8 mouse cellular contexts compared by ENCODE assay signal in the genomic region with DNA sequence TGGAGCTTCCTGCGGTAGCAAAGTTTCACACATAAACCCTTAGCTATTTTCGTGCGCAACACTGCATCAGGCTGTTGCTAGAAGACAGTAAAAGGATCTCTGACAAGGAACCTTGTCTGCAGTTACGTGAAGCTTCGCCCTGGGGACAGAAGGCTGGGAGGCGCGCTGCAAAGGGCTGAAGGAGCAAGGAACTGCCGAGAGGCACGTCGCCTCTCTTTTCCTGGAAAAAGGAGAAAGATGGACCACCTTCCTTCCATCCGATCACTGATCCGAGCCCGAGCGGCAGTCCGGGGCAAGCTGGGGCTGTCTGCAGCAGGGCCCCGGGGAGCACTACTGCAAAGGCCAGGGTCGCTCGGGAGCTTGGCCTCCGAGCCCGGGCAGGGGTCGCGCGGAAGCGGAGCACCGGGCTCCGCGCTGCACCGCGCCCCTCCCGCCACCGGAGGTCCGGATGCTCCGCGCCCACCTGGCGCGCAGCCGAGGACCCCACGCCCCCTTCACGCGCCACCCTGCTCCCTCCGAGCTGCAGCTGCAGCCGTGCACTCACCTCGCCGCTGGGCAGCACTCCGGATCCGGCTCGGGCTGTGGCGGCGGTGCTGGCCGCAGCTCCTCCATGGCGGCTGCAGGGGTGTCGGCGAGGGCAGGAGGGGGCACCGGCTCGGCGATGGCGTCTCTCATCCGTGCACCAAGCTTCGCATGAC. TPM values are rescaled to one million over a fixed set of nuclear protein-coding genes. Genes with fewer than 3 reads are reported as not detected.
DNase-seq lines count a peak whose midpoint lies in the region; ATAC-seq and TF ChIP-seq lines count a peak whose summit lies in the region.

No protein-coding gene starts in this region.

- WGBS in heart, embryonic 12.5 days: under 1% methylated on average over 59 of the region's 59 CpGs
- WGBS in hindbrain, embryonic 13.5 days: under 1% methylated on average over 59 of the region's 59 CpGs

- no peak for DNase-seq in heart, adult 9 months (ENCODE audit: low spot score in 2 of 2)
- peak; percentile 11 for DNase-seq in CH12.LX (ENCODE audit: extremely low read depth)
- no peak for DNase-seq in spleen, adult 18-20 months
- DNase-seq in cerebellum, adult 9-11 months: no peak

- no peak for TF ChIP-seq CTCF in CH12.LX (conservative IDR thresholded peaks at IDR 0.05 in 1 of 2, IDR thresholded peaks at IDR 0.05 in 1 of 2; ENCODE audit: low read depth in 2 of 2, low read length in 2 of 2)

- no peak for TF ChIP-seq RAD21 in CH12.LX (IDR thresholded peaks at IDR 0.05; ENCODE audit: low read depth, low read length)

- peak; percentile 72 for ATAC-seq in heart, embryonic 12.5 days (ENCODE audit: insufficient number of reproducible peaks, low FRiP score)
- ATAC-seq in common myeloid progenitor, adult 5-6 weeks (replicated peaks; ENCODE audit: low read depth, poor library complexity, severe bottlenecking): peak; percentile 37
- peak; percentile 90 for ATAC-seq in hindbrain, embryonic 13.5 days (ENCODE audit: low FRiP score)
- ATAC-seq in megakaryocyte progenitor cell, adult 5-6 weeks (replicated peaks; ENCODE audit: poor library complexity): peak; percentile 20

- TF ChIP-seq POLR2A in CH12.LX (IDR thresholded peaks at IDR 0.05; ENCODE audit: low read depth, low read length): no peak

- H3K36me3 ChIP-seq in heart, embryonic 12.5 days: no peaks in the 10 kb centered on the region
- H3K36me3 ChIP-seq in CH12.LX (replicated peaks in 1 of 2; ENCODE audit: control insufficient read depth in 1 of 2, insufficient read depth in 1 of 2, low read length in 1 of 2): peaks cover 0 to 10% of the 10 kb centered on the region in 2 experiments
- no peaks in the 10 kb centered on the region for H3K36me3 ChIP-seq in hindbrain, embryonic 13.5 days

- peaks cover 40% of the 10 kb centered on the region for H3K4me1 ChIP-seq in heart, embryonic 12.5 days (replicated peaks)
- H3K4me1 ChIP-seq in CH12.LX (ENCODE audit: control insufficient read depth in 1 of 2, insufficient read depth in 2 of 2): peaks cover 3 to 38% of the 10 kb centered on the region in 2 experiments
- peaks cover 42% of the 10 kb centered on the region for H3K4me1 ChIP-seq in hindbrain, embryonic 13.5 days (replicated peaks)

- peak overlapping the region; percentile 97 for H3K4me3 ChIP-seq in heart, embryonic 12.5 days
- peak overlapping the region; percentile 87 to 100 (median 97) for H3K4me3 ChIP-seq in CH12.LX (replicated peaks in 1 of 3; ENCODE audit: low read depth in 2 of 3, low read length in 2 of 3, poor library complexity in 1 of 3)
- H3K4me3 ChIP-seq in hindbrain, embryonic 13.5 days: peak overlapping the region; percentile 92

- H3K27me3 ChIP-seq in heart, embryonic 12.5 days (replicated peaks): no peaks in the 10 kb centered on the region
- no peaks in the 10 kb centered on the region for H3K27me3 ChIP-seq in CH12.LX (replicated peaks)
- no peaks in the 10 kb centered on the region for H3K27me3 ChIP-seq in hindbrain, embryonic 13.5 days

- dilution Hi-C loops in CH12.LX (cut with MboI; ENCODE audit: extremely low pct_ligation_motif_present, extremely low pct_unique_long_range_greater_than_20kb, low sequenced_read_pairs): no loop called here

- no peaks in the 10 kb centered on the region for H3K9me3 ChIP-seq in heart, embryonic 12.5 days (replicated peaks)
- H3K9me3 ChIP-seq in CH12.LX (replicated peaks; ENCODE audit: low read length): no peaks in the 10 kb centered on the region
- H3K9me3 ChIP-seq in hindbrain, embryonic 13.5 days: no peaks in the 10 kb centered on the region

- TF ChIP-seq EP300 in CH12.LX (IDR thresholded peaks at IDR 0.05; ENCODE audit: low read length): 0 out of 2 replicates have a peak, but pooled peaks have one; percentile 17

- in situ Hi-C loops in CH12.LX (cut with MboI; ENCODE audit: low pct_ligation_motif_present, low pct_unique_long_range_greater_than_20kb, low sequenced_read_pairs): loop anchor here (5.0 kb wide), 1 partner anchor 44 kb away; no protein-coding TSS in a partner anchor

- H3K4me2 ChIP-seq in heart, embryonic 12.5 days: peak overlapping the region; percentile 85
- peak overlapping the region; percentile 91 for H3K4me2 ChIP-seq in CH12.LX (ENCODE audit: insufficient read depth, low read depth, poor library complexity, severe bottlenecking)
- H3K4me2 ChIP-seq in hindbrain, embryonic 13.5 days: peak overlapping the region; percentile 78

- peak overlapping the region; percentile 97 for H3K27ac ChIP-seq in heart, embryonic 12.5 days (ENCODE audit: poor library complexity, severe bottlenecking)
- peak overlapping the region; percentile 35 for H3K27ac ChIP-seq in CH12.LX (ENCODE audit: insufficient read depth, low read depth)
- H3K27ac ChIP-seq in hindbrain, embryonic 13.5 days: peak overlapping the region; percentile 99

- H3K9ac ChIP-seq in heart, embryonic 12.5 days: peak overlapping the region; percentile 96
- H3K9ac ChIP-seq in CH12.LX (ENCODE audit: insufficient read depth, low read depth): peak overlapping the region; percentile 59
- H3K9ac ChIP-seq in hindbrain, embryonic 13.5 days: peak overlapping the region; percentile 95

- no peaks in the 10 kb centered on the region for H3K79me2 ChIP-seq in CH12.LX (replicated peaks; ENCODE audit: control insufficient read depth, extremely low read depth, insufficient read depth, poor library complexity, severe bottlenecking)

TF ChIP-seq in CH12.LX, 34 proteins besides CTCF, POLR2A, EP300 and RAD21:
- 0 out of 2 replicates have a peak, but pooled peaks have one; percentile 81 for TF ChIP-seq UBTF (IDR thresholded peaks at IDR 0.05; ENCODE audit: low read depth, low read length)
- TF ChIP-seq ZMIZ1 (IDR thresholded peaks at IDR 0.05; ENCODE audit: low read depth, low read length): 0 out of 2 replicates have a peak, but pooled peaks have one; percentile 5
- TF ChIP-seq ZNF384 (IDR thresholded peaks at IDR 0.05; ENCODE audit: low read depth, low read length): no peak
- TF ChIP-seq KAT2A (IDR thresholded peaks at IDR 0.05; ENCODE audit: insufficient replicate concordance, low read length): no peak

RNA-seq across cellular contexts. Expression of gene Map3k4, which starts 0.5 kb away (rescaled TPM):
- 42.9 and 47.4 TPM in 2 replicates for polyA plus RNA-seq in heart, embryonic 12.5 days (2016; fragmentation: Nextera tagmentation; extraction: Ambion mirVana)
- total RNA-seq in CH12.LX (2012; rRNA removed): 21.7 and 22.6 TPM in 2 replicates
- 12.7 and 14.8 TPM in 2 replicates for total RNA-seq in CH12.LX (2014; rRNA removed)
- 16.8 and 20.9 TPM in 2 replicates for polyA plus RNA-seq in CH12.LX (2012; ENCODE audit: insufficient read length, low read depth)
- total RNA-seq in common myeloid progenitor, adult 5-6 weeks (2017): 25.0 and 38.5 TPM in 2 replicates
- polyA plus RNA-seq in hindbrain, embryonic 13.5 days (2015; fragmentation: Nextera tagmentation; extraction: Ambion mirVana): 41.1 and 45.8 TPM in 2 replicates
- total RNA-seq in megakaryocyte progenitor cell, adult 5-6 weeks (2015): 11.3 and 17.1 TPM in 2 replicates
- total RNA-seq in megakaryocyte progenitor cell, adult 5-6 weeks (2017): 20.1 and 25.1 TPM in 2 replicates

Comparison
In these comparisons a context has a peak if more than half of its experiments do, and no peak if none do; other contexts are left out.
1. ATAC-seq: peak in every context shown above with its lines; median percentile 90 in hindbrain, embryonic 13.5 days; 72 in heart, embryonic 12.5 days; 37 in common myeloid progenitor, adult 5-6 weeks; 20 in megakaryocyte progenitor cell, adult 5-6 weeks.
2. H3K27ac ChIP-seq: peak in every context shown above with its lines; median percentile 99 in hindbrain, embryonic 13.5 days; 97 in heart, embryonic 12.5 days; 35 in CH12.LX.